Mouse (Mus musculus) G1E (cell line): ENCODE data around the gene Lrguk.

Experiments
- CTCF ChIP-seq: IDR thresholded peaks from 2 replicates; pipeline ENCODE4 v1.5.1; 2012; ENCODE audit warnings: low read depth, low read length, inconsistent platforms, mixed read lengths
- GATA1 ChIP-seq: IDR thresholded peaks from 2 replicates; pipeline ENCODE4 v1.6.1; 2012; ENCODE audit warnings: borderline replicate concordance, low read length, inconsistent platforms, mixed read lengths
- POLR2AphosphoS5 ChIP-seq: IDR thresholded peaks from 2 replicates; pipeline ENCODE4 v1.6.1; 2012; ENCODE audit warnings: low read depth, low read length, inconsistent platforms; ENCODE audit not compliant: insufficient replicate concordance
- TAL1 ChIP-seq: conservative IDR thresholded peaks from 2 replicates; pipeline ENCODE4 v1.6.1; 2012; ENCODE audit warnings: low read depth, low read length, inconsistent platforms, mixed read lengths

GRCm38 (mm10) chr6:34071936-34072335, 42.7 kb downstream of the Lrguk start:
- TF ChIP-seq CTCF (no peak), GATA1 (no peak), POLR2AphosphoS5 (no peak), TAL1 (no peak)
